Mouse (Mus musculus): ENCODE data around the gene Evx1. TPM values are rescaled to one million over a fixed set of nuclear protein-coding genes. Genes with fewer than 3 reads are reported as not detected.

The Evx1 gene
- polyA plus RNA-seq, 1 experiment from 2014 or later: 1.9 TPM

DNA sequence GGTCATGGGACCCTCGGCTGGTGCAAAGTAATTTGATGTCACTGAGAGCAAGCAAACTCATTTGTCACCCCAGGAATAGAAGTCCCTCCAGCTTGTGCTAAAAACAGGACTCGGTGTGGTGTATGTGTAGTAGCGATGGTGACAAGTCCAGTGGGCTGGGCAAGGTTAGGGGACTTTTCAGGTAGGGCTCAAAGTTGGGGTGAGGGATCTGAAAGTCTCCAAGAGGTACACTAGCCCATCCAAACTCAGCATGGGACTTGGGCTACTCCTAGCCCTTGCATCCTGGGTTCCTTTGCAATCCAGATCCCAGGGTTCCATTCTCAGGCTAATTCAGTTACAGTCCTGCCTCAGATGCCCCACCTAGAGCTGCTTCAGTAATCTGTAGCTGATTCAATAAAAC, 44.5 kb upstream of the Evx1 start:
- Histone ChIP-seq H3K4me3 (ENCODE audit: low read depth, low read length) (no peak overlapping the region), H3K4me1 (ENCODE audit: control insufficient read depth, insufficient read depth, low read length) (no peaks in the 10 kb centered on the region), H3K27ac (ENCODE audit: low read depth, low read length) (no peak overlapping the region), H3K27me3 (ENCODE audit: control insufficient read depth, insufficient read depth, low read length) (peaks cover 96% of the 10 kb centered on the region), H3K36me3 (ENCODE audit: control insufficient read depth, insufficient read depth, low read length) (no peaks in the 10 kb centered on the region), H3K9ac (ENCODE audit: low read length) (no peak overlapping the region), H3K4me2 (ENCODE audit: low read depth) (no peak overlapping the region), H3K9me3 (ENCODE audit: control insufficient read depth, low read length) (no peaks in the 10 kb centered on the region)
- no peak for ATAC-seq (ENCODE audit: insufficient read depth, low FRiP score, low TSS enrichment)
- DNase-seq (ENCODE audit: low spot score): no peak
- 4% methylated on average over 3 of the region's 3 CpGs for WGBS

DNA sequence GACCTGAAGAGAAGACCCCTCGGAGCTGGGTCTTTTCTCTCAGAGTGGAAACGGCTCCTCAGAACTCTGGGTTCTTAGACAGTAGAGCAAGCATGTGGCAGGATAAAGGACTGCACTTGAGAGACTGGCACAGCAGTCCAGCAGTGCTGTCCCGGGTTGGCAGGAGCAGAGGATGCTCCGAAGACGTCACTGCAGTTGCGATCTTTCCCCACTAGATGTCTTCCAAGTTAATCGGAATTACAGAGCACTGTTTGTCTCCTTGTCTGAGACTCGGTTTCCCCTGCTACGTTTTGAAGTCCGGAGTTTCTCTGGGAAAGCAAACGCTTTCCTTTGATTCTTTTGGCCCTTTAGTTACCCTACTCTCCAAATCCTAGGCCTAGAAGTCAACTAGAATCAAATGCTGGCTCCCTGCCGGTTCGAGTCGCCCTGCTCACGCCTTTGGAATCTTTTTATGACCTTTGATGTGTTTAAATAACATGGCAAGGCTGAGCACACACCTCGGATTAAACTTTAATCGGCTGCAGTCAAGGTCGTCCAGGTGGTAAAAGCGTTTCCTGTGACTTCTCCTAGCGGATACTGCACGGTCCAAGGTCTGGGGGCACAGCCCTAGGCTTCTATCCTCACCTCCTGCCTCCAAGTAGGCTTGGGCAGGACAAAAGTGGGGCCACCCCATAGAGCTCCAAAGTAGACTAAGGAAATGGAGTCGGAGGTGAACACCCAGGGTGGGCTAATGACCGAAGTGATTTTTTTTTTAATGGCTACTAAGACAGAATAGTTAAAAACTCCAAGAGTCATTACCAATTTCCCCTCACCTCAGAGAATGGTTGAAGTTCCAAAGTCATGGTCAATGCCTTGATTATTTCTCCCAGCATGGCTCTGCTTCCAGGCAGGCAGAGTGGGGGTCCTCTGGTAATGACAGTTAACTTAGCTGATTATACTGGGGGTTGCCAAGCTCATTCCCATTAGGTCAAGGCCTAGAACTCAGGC, 42.5 kb upstream of the Evx1 start:
- Histone ChIP-seq H3K9me3 (ENCODE audit: control insufficient read depth, low read length) (no peaks in the 10 kb centered on the region), H3K4me1 (ENCODE audit: control insufficient read depth, insufficient read depth, low read length) (no peaks in the 10 kb centered on the region), H3K4me3 (ENCODE audit: low read depth, low read length) (no peak overlapping the region), H3K36me3 (ENCODE audit: control insufficient read depth, insufficient read depth, low read length) (no peaks in the 10 kb centered on the region), H3K9ac (ENCODE audit: low read length) (no peak overlapping the region), H3K27me3 (ENCODE audit: control insufficient read depth, insufficient read depth, low read length) (peaks cover 96% of the 10 kb centered on the region), H3K27ac (ENCODE audit: low read depth, low read length) (no peak overlapping the region), H3K4me2 (ENCODE audit: low read depth) (no peak overlapping the region)
- DNase-seq (ENCODE audit: low spot score): peak; percentile 72
- no peak for ATAC-seq (ENCODE audit: insufficient read depth, low FRiP score, low TSS enrichment)
- WGBS: 2% methylated on average over 23 of the region's 23 CpGs

DNA sequence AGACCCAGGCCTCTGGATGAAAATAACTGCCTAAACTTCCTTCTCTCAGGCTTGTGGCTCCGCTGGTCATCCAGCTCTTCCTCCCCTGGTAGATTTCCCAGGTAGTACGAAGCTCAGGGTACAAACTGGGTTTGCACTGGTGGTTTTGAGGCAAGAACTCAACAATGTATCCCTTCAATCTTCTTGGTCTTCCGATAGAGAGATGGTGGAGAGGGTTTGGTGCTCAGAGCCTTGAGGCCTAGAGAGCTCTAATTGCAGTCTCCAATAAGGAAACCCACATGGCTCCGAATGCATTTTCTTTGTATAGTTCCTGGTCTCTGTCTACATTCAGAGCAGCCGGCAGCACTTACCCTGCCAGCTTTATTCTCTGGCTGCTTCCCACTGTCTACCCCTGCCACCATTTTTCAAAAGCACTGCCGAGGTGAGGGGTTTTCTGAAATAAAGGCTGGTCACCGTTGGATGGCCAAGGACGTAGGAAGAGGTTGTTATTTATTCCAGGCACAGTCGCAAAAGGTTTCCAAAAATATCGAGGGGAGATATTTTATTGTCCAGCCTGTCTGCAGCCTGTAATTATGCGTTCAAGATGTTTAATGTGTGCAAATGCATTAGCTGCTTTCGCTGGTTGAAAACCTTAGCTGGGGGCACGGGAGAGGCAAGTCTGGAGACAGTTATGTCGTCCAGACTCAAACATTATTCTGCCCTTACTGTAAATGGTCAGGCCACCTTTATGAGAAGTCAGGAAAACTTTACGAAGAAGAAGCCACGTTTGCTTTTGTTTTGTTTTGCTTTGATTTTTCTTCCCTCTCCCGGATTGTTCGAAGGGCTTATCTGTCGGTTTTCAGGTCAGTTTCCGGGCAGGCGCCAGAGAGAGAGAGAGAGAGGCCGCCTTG, 40.3 kb upstream of the Evx1 start:
- Histone ChIP-seq H3K4me2 (ENCODE audit: low read depth) (no peak overlapping the region), H3K36me3 (ENCODE audit: control insufficient read depth, insufficient read depth, low read length) (no peaks in the 10 kb centered on the region), H3K27ac (ENCODE audit: low read depth, low read length) (no peak overlapping the region), H3K27me3 (ENCODE audit: control insufficient read depth, insufficient read depth, low read length) (peaks cover 99% of the 10 kb centered on the region), H3K4me1 (ENCODE audit: control insufficient read depth, insufficient read depth, low read length) (no peaks in the 10 kb centered on the region), H3K9me3 (ENCODE audit: control insufficient read depth, low read length) (no peaks in the 10 kb centered on the region), H3K9ac (ENCODE audit: low read length) (no peak overlapping the region), H3K4me3 (ENCODE audit: low read depth, low read length) (no peak overlapping the region)
- DNase-seq (ENCODE audit: low spot score) (peak; percentile 35), ATAC-seq (ENCODE audit: insufficient read depth, low FRiP score, low TSS enrichment) (no peak)
- 2% methylated on average over 21 of the region's 22 CpGs for WGBS

DNA sequence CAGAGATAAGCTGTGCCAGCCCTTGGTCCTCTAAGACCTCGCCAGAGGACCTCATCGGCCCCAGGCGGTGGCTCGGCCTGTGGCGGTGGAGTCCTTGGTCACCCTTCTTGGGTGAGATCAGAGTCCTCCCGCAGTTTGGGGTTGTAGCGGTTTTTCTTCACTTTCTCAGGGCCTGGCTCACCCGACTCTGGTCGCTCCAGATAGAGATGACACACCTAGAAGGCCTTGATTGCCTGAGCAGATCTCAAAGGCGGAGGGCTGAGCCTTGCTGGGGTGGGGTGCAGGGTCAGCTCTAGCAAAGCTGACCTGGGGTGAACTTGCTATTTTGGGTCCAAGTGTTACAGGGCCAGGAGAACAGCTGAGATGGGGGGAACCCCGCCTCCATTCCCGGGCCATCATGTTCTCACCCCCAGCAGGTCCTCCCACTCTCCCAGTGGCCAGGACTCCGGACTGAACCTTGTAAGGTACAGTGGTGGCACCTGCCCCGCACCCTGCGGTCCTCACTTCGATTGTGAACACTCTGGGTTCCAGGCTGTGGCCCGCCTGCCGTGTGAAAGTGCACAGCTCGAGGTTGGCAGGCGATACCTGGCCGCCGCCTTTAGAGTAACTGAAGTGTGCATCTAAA, 39.5 kb upstream of the Evx1 start:
- Histone ChIP-seq H3K36me3 (ENCODE audit: control insufficient read depth, insufficient read depth, low read length) (no peaks in the 10 kb centered on the region), H3K9me3 (ENCODE audit: control insufficient read depth, low read length) (no peaks in the 10 kb centered on the region), H3K4me3 (ENCODE audit: low read depth, low read length) (no peak overlapping the region), H3K27ac (ENCODE audit: low read depth, low read length) (no peak overlapping the region), H3K27me3 (ENCODE audit: control insufficient read depth, insufficient read depth, low read length) (peaks cover 94% of the 10 kb centered on the region), H3K4me1 (ENCODE audit: control insufficient read depth, insufficient read depth, low read length) (no peaks in the 10 kb centered on the region), H3K4me2 (ENCODE audit: low read depth) (no peak overlapping the region), H3K9ac (ENCODE audit: low read length) (no peak overlapping the region)
- DNase-seq (ENCODE audit: low spot score) (peak; percentile 34), ATAC-seq (ENCODE audit: insufficient read depth, low FRiP score, low TSS enrichment) (no peak)
- 1% methylated on average over 22 of the region's 22 CpGs for WGBS

DNA sequence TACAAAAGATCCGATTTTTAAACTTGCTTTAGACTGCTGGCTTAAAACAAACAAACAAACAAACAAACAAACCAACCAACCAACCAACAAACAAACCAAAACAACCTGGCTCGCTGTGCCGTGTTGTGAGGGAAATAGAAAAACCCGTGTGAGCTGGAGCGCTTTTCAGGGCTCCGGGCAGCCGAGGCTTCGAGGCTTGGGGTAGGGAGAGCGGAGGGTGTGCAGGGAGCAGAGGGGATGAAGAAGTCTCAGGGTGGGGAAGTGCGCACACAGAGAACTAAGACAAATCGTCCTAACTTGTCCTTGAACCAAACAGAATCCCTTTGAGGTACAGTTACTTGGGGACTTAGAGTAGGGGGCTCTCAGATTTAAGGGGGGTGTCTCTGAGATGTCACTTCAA, 38.7 kb upstream of the Evx1 start:
- DNase-seq (ENCODE audit: low spot score) (no peak), ATAC-seq (ENCODE audit: insufficient read depth, low FRiP score, low TSS enrichment) (no peak)
- WGBS: 2% methylated on average over 11 of the region's 11 CpGs

DNA sequence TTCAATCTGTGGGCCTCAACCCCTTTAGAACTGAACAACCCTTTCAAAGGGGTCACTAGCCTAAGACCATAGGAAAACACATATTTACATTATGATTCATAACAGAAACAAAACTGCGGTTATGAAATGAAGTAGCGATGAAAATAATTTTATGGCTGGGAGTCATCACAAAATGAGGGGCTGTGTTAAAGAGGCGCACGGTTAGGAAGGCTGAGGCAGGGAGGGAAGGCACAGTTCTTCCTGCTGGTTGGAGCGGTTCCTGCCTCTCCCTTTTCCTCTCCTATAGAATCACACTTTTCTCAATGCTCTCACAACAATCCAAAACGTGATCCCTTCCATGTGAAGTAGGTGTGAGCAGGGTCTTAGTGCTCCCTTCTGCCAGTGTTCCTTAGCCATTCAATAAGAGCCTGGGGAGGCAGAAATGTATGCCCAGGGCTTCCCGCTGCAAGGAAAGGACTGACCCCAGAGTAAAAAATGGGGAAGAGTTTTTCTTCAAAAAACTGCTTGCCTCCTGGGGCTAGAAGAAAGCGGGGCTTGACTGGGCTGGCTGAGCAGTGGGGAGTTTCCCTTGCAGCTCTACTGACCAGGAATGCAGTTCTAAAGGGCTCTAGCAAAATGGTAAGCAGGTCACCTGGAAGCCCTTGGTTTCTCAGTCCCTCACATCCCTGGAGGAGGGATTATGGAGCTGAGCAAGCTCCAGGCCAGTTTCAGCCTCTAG, 37.6 kb upstream of the Evx1 start:
- no peak overlapping the region for H3K4me3 ChIP-seq (ENCODE audit: low read depth, low read length)
- ATAC-seq (ENCODE audit: insufficient read depth, low FRiP score, low TSS enrichment) (no peak), DNase-seq (ENCODE audit: low spot score) (peak; percentile 16)
- no peak overlapping the region for H3K9ac ChIP-seq (ENCODE audit: low read length)
- H3K9me3 ChIP-seq (ENCODE audit: control insufficient read depth, low read length): no peaks in the 10 kb centered on the region
- 7% methylated on average over 8 of the region's 8 CpGs for WGBS
- peaks cover 76% of the 10 kb centered on the region for H3K27me3 ChIP-seq (ENCODE audit: control insufficient read depth, insufficient read depth, low read length)
- H3K4me2 ChIP-seq (ENCODE audit: low read depth): no peak overlapping the region
- H3K4me1 ChIP-seq (ENCODE audit: control insufficient read depth, insufficient read depth, low read length): no peaks in the 10 kb centered on the region
- H3K36me3 ChIP-seq (ENCODE audit: control insufficient read depth, insufficient read depth, low read length): no peaks in the 10 kb centered on the region
- no peak overlapping the region for H3K27ac ChIP-seq (ENCODE audit: low read depth, low read length)

More for the DNA sequence above, 38.7 kb upstream of the Evx1 start:
- Histone ChIP-seq H3K27ac (ENCODE audit: low read depth, low read length) (no peak overlapping the region), H3K9ac (ENCODE audit: low read length) (no peak overlapping the region), H3K4me3 (ENCODE audit: low read depth, low read length) (no peak overlapping the region), H3K4me1 (ENCODE audit: control insufficient read depth, insufficient read depth, low read length) (no peaks in the 10 kb centered on the region), H3K36me3 (ENCODE audit: control insufficient read depth, insufficient read depth, low read length) (no peaks in the 10 kb centered on the region), H3K4me2 (ENCODE audit: low read depth) (no peak overlapping the region), H3K9me3 (ENCODE audit: control insufficient read depth, low read length) (no peaks in the 10 kb centered on the region), H3K27me3 (ENCODE audit: control insufficient read depth, insufficient read depth, low read length) (peaks cover 88% of the 10 kb centered on the region)

DNA sequence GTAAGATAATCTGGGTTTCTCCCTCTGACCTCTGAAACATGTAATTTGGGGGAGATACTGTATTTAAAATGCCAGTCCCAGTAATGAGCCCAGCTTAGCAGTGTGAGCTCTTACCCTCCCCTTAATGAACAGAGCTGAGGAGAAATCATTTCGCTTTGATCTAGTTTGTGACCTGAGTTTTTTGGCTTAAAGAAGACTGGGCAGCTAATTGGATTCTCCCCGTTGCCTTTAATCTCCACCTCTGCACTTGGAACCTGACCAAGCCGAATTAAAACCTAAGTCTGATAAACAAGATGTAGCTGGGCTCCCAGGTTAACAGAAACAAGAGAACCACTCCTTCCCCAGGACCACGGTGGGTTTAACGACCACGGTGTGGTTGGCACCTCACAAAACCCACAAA, 36.9 kb upstream of the Evx1 start:
- Histone ChIP-seq H3K36me3 (ENCODE audit: control insufficient read depth, insufficient read depth, low read length) (no peaks in the 10 kb centered on the region), H3K4me1 (ENCODE audit: control insufficient read depth, insufficient read depth, low read length) (no peaks in the 10 kb centered on the region), H3K9me3 (ENCODE audit: control insufficient read depth, low read length) (no peaks in the 10 kb centered on the region), H3K27ac (ENCODE audit: low read depth, low read length) (no peak overlapping the region), H3K27me3 (ENCODE audit: control insufficient read depth, insufficient read depth, low read length) (peaks cover 72% of the 10 kb centered on the region), H3K4me2 (ENCODE audit: low read depth) (no peak overlapping the region), H3K9ac (ENCODE audit: low read length) (no peak overlapping the region), H3K4me3 (ENCODE audit: low read depth, low read length) (no peak overlapping the region)
- DNase-seq (ENCODE audit: low spot score) (no peak), ATAC-seq (ENCODE audit: insufficient read depth, low FRiP score, low TSS enrichment) (no peak)
- 3% methylated on average over 6 of the region's 6 CpGs for WGBS

DNA sequence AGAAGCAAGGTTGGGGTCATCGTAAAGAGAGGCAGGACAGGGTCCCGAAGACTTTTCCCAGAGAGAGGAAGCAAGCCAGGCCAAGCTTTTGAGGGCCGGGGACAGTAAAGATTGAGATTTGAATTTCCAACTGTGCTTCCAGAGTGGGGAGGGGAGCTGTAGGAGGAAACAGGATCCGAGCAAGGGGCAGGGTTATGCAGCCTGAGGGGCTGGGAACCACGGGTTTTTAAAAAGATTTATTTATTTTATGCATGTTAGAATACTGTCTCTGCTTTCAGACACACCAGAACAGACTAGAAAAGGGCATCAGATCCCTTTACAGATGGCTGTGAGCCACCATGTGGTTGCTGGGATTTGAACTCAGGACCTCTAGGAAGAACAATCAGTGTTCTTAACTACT, 36.4 kb upstream of the Evx1 start:
- no peak for DNase-seq (ENCODE audit: low spot score)
- Histone ChIP-seq H3K36me3 (ENCODE audit: control insufficient read depth, insufficient read depth, low read length) (no peaks in the 10 kb centered on the region), H3K9me3 (ENCODE audit: control insufficient read depth, low read length) (no peaks in the 10 kb centered on the region), H3K27ac (ENCODE audit: low read depth, low read length) (no peak overlapping the region), H3K27me3 (ENCODE audit: control insufficient read depth, insufficient read depth, low read length) (peaks cover 69% of the 10 kb centered on the region), H3K4me1 (ENCODE audit: control insufficient read depth, insufficient read depth, low read length) (no peaks in the 10 kb centered on the region), H3K4me3 (ENCODE audit: low read depth, low read length) (no peak overlapping the region), H3K4me2 (ENCODE audit: low read depth) (no peak overlapping the region), H3K9ac (ENCODE audit: low read length) (no peak overlapping the region)
- 6% methylated on average over 5 of the region's 5 CpGs for WGBS
- ATAC-seq (ENCODE audit: insufficient read depth, low FRiP score, low TSS enrichment): no peak
